Mouse (Mus musculus) spleen, postnatal 4 days (tissue): ENCODE data around the gene Clip2.
"Not testable (repeated sequence)": the region's sequence is repeated elsewhere in the genome, so short reads cannot be mapped to it uniquely, and the experiment has no call there.

Source experiments
- DNase-seq, 2 experiments: peaks; one replicate each; pipeline ENCODE4 v3.0.0; 2022; ENCODE audit warnings: low spot score in 2 of 2

The Clip2 gene

GRCm38 (mm10) chr5:134460546-134460945 is 91.7 kb downstream of the Clip2 start:
- no peak for DNase-seq

- no peak for DNase-seq
Measured at GRCm38 (mm10) chr5:134459096-134459495, 93.1 kb downstream of the Clip2 start.

GRCm38 (mm10) chr5:134458416-134458815 is 93.8 kb downstream of the Clip2 start:
- DNase-seq = no peak

GRCm38 (mm10) chr5:134457371-134457770 is 94.9 kb downstream of the Clip2 start:
- no peak for DNase-seq

- DNase-seq = peak; percentile 48 to 75
Measured at GRCm38 (mm10) chr5:134456503-134456962, 95.7 kb downstream of the Clip2 start, which contains the start of gene Gtf2ird1. TSS of gene Gtf2ird1 (minus strand) at chr5:134456716.

- no peak for DNase-seq
Measured at GRCm38 (mm10) chr5:134455914-134456423, 96.3 kb downstream of the Clip2 start.

GRCm38 (mm10) chr5:134455186-134455895 is 96.9 kb downstream of the Clip2 start:
- no peak for DNase-seq

GRCm38 (mm10) chr5:134454421-134454820 is 97.8 kb downstream of the Clip2 start:
- DNase-seq = no peak

GRCm38 (mm10) chr5:134453577-134453976 is 98.7 kb downstream of the Clip2 start:
- no peak for DNase-seq

GRCm38 (mm10) chr5:134446755-134447154 is 105.5 kb downstream of the Clip2 start:
- not testable (repeated sequence) for DNase-seq

- DNase-seq = no peak
Measured at GRCm38 (mm10) chr5:134445895-134446294, 106.3 kb downstream of the Clip2 start.

GRCm38 (mm10) chr5:134445208-134445831 is 106.9 kb downstream of the Clip2 start:
- DNase-seq = no peak

- no peak for DNase-seq
Measured at GRCm38 (mm10) chr5:134444473-134444872, 107.8 kb downstream of the Clip2 start.

- no peak for DNase-seq
Measured at GRCm38 (mm10) chr5:134442066-134442465, 110.2 kb downstream of the Clip2 start.

- DNase-seq = no peak
Measured at GRCm38 (mm10) chr5:134441105-134441504, 111.1 kb downstream of the Clip2 start.

GRCm38 (mm10) chr5:134440098-134440497 is 112.1 kb downstream of the Clip2 start:
- no peak for DNase-seq

GRCm38 (mm10) chr5:134439481-134439880 is 112.8 kb downstream of the Clip2 start:
- DNase-seq = no peak
